Mouse (Mus musculus) midbrain, postnatal 0 days (tissue): ENCODE measurements around the gene Gins3. TPM values are rescaled to one million over a fixed set of nuclear protein-coding genes. Genes with fewer than 3 reads are reported as not detected.

Source experiments
- ATAC-seq: fragments of 200-750 bp; cut with Nextera tagmentation; 2 replicates; pipeline ENCODE4 v1.8.0; 2017; ENCODE audit warnings: moderate number of reproducible peaks, mild to moderate bottlenecking, moderate TSS enrichment, moderate library complexity; ENCODE audit not compliant: low FRiP score
- DNase-seq: peaks from one replicate; pipeline ENCODE4 v3.0.0-alpha.2; 2015; ENCODE audit warnings: low spot score
- H3K27ac ChIP-seq: fragments of 300-500 bp; sonication (generic); 2 replicates; pipeline ENCODE4 v1.5.1; 2014; ENCODE audit warnings: low read depth, mild to moderate bottlenecking, low read length, mixed read lengths
- H3K27me3 ChIP-seq: fragments of 300-500 bp; sonication (generic); 2 replicates; pipeline ENCODE4 v1.6.1; 2014; ENCODE audit warnings: low read length, control low read depth, mixed read lengths; ENCODE audit not compliant: insufficient read depth
- H3K36me3 ChIP-seq: fragments of 300-500 bp; sonication (generic); 2 replicates; pipeline ENCODE4 v1.6.1; 2014; ENCODE audit warnings: low read length, control low read depth, mixed read lengths; ENCODE audit not compliant: insufficient read depth
- H3K4me1 ChIP-seq: fragments of 300-500 bp; sonication (generic); 2 replicates; pipeline ENCODE4 v1.6.1; 2014; ENCODE audit warnings: mild to moderate bottlenecking, control low read depth, antibody characterized with exemption, low read length, mixed read lengths; ENCODE audit not compliant: insufficient read depth
- H3K4me2 ChIP-seq: fragments of 300-500 bp; sonication (generic); 2 replicates; pipeline ENCODE4 v1.6.1; 2014; ENCODE audit warnings: low read depth, mild to moderate bottlenecking, low read length, mixed read lengths; ENCODE audit not compliant: poor library complexity, severe bottlenecking
- H3K4me3 ChIP-seq: fragments of 300-500 bp; sonication (generic); 2 replicates; pipeline ENCODE4 v1.5.1; 2014; ENCODE audit warnings: low read depth, mild to moderate bottlenecking, low read length, moderate library complexity
- H3K9ac ChIP-seq: fragments of 300-500 bp; sonication (generic); replicated peaks from 2 replicates; pipeline ENCODE4 v1.6.1; 2014; ENCODE audit warnings: mild to moderate bottlenecking, low read length, moderate library complexity, mixed read lengths; ENCODE audit not compliant: poor library complexity, severe bottlenecking
- H3K9me3 ChIP-seq: fragments of 300-500 bp; sonication (generic); 2 replicates; pipeline ENCODE4 v1.6.1; 2016; ENCODE audit warnings: low read length, control low read depth
- CTCF ChIP-seq: IDR thresholded peaks from 2 replicates; pipeline ENCODE4 v1.5.1; 2016; ENCODE audit warnings: antibody characterized with exemption, mild to moderate bottlenecking
- WGBS: fragments of 180-500 bp; shearing (Covaris S2); extraction: QIAGEN DNeasy Blood & Tissue Kit; methylation state at CpG from one replicate; pipeline ENCODE4 v1.1.7; 2014; 5-methylcytosine and 5-hydroxymethylcytosine counted together
- polyA plus RNA-seq: library from polyadenylated mRNA; unstranded; fragments of >200 nt; fragmentation: Nextera tagmentation; extraction: Ambion mirVana; gene quantifications from 2 replicates; pipeline ENCODE4 v1.2.1, GENCODE M21; 2015
- total RNA-seq: library from RNA; depleted of rRNA; stranded (reverse); fragments of >200 nt; gene quantifications from 2 replicates; pipeline ENCODE4 v1.2.3, GENCODE M21; 2014

Gene Gins3
- total and polyA plus RNA-seq, 2 experiments from 2014 or later, result 2.7 to 4.0 TPM

DNA sequence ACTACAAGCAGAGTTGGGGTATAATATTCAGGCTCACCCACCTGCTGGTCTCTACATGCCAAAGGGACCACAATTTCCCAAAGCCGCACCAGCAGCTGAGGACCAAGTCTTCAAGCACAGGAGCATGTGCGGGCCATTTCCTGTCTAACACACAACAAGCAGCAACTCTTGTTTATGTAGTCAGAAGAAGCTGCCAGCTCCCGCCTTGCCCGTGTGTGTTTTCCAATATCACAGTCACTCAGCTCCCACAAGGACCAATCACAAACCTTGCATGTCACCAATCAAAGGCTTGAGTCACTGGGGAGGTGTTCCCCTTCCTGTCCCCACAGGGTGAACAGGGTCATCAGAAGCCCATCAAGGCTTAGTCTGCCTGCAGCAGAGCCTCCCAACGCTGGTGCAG, 20.1 kb downstream of the Gins3 start:
- Histone ChIP-seq H3K36me3 (no peaks in the 10 kb centered on the region), H3K4me1 (no peaks in the 10 kb centered on the region), H3K27ac (no peak overlapping the region), H3K4me2 (no peak overlapping the region), H3K27me3 (no peaks in the 10 kb centered on the region), H3K4me3 (no peak overlapping the region), H3K9me3 (no peaks in the 10 kb centered on the region), H3K9ac (no peak overlapping the region)
- 85% methylated on average over 5 of the region's 5 CpGs for WGBS
- ATAC-seq (no peak), DNase-seq (no peak)
- no peak for TF ChIP-seq CTCF

- H3K9ac ChIP-seq, result no peak overlapping the region
- TF ChIP-seq CTCF, result no peak
- no peaks in the 10 kb centered on the region for H3K36me3 ChIP-seq
- no peak overlapping the region for H3K4me3 ChIP-seq
- ATAC-seq, result no peak
- WGBS, result 80% methylated on average over 7 of the region's 7 CpGs
- no peaks in the 10 kb centered on the region for H3K27me3 ChIP-seq
- H3K4me2 ChIP-seq, result no peak overlapping the region
- no peaks in the 10 kb centered on the region for H3K9me3 ChIP-seq
- DNase-seq, result no peak
- no peaks in the 10 kb centered on the region for H3K4me1 ChIP-seq
- H3K27ac ChIP-seq, result no peak overlapping the region
These were observed 22.6 kb downstream of the Gins3 start for GRCm38 (mm10) chr8:95655831-95656230.

DNA sequence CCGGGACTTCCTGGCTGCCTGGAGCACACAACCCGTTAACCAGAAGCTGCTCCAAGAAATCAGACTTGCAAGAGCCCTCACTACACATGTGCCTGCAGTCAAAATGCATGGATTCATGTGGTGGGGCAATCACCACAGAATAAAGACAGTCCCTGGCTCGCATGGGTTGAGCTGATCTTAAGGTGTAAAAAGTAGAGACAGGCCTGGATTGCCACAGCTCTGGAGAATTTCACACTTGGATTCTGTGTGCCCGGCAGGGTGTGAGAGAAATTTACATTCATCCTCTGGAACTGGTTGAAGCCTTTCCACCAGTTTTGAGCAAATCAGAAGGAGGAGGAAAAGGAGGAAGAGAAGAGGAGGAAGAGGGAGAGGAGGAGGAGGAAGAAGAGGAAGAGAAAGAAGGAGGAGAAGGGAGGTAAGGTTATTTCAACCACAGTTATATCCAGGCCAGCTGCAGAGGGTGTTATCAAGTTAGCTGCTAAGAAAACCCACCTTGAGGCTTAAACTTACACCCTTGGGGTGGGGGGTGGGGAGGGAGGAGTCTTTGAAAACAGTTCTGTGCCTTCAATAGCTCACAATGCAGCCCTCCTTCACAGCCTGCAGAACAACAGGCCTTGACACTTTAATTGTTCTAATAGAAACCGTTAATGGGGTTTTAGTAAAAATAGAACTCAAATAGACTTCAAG, 23.2 kb downstream of the Gins3 start:
- H3K9me3 ChIP-seq, result no peaks in the 10 kb centered on the region
- H3K4me3 ChIP-seq, result no peak overlapping the region
- H3K4me1 ChIP-seq, result no peaks in the 10 kb centered on the region
- DNase-seq, result no peak
- no peak for ATAC-seq
- TF ChIP-seq CTCF, result no peak
- no peak overlapping the region for H3K4me2 ChIP-seq
- H3K36me3 ChIP-seq, result no peaks in the 10 kb centered on the region
- H3K9ac ChIP-seq, result no peak overlapping the region
- WGBS, result 60% methylated on average over 5 of the region's 5 CpGs
- H3K27ac ChIP-seq, result no peak overlapping the region
- H3K27me3 ChIP-seq, result no peaks in the 10 kb centered on the region

DNA sequence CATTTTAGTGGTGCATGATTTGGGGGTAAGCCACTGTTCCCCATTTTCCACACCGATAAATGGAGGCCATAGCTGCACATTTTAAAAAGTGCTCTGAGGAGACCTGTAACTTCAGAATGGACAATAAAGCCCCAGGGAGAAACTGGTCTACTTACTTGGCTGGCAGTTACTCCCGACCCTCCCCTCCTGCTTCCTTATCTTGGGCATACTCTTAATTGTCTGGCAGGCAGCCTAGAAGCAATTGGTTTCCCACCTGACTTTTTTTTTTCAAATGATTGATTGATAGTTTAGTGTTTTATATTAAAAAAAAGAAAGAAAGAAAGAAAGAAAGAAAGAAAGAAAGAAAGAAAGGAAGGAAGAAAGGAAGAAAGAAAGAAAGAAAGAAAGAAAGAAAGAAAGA, 24.3 kb downstream of the Gins3 start:
- whole genome bisulfite sequencing, result 60% methylated on average over 2 of the region's 2 CpGs
- H3K27me3 ChIP-seq, result no peaks in the 10 kb centered on the region
- H3K4me2 ChIP-seq, result no peak overlapping the region
- H3K9ac ChIP-seq, result no peak overlapping the region
- no peak for ATAC-seq
- H3K9me3 ChIP-seq, result no peaks in the 10 kb centered on the region
- no peaks in the 10 kb centered on the region for H3K4me1 ChIP-seq
- H3K36me3 ChIP-seq, result no peaks in the 10 kb centered on the region
- TF ChIP-seq CTCF, result no peak
- no peak overlapping the region for H3K27ac ChIP-seq
- H3K4me3 ChIP-seq, result no peak overlapping the region
- no peak for DNase-seq

- ATAC-seq (no peak), DNase-seq (no peak)
- 54% methylated on average over 6 of the region's 6 CpGs for WGBS
- no peak for TF ChIP-seq CTCF
- no peaks in the 10 kb centered on the region for H3K36me3 ChIP-seq
- no peak overlapping the region for H3K4me2 ChIP-seq
- no peaks in the 10 kb centered on the region for H3K4me1 ChIP-seq
- H3K27me3 ChIP-seq, result no peaks in the 10 kb centered on the region
- H3K9ac ChIP-seq, result no peak overlapping the region
- no peak overlapping the region for H3K27ac ChIP-seq
- no peak overlapping the region for H3K4me3 ChIP-seq
- H3K9me3 ChIP-seq, result no peaks in the 10 kb centered on the region
These were observed 27.2 kb downstream of the Gins3 start for GRCm38 (mm10) chr8:95660334-95660882.

- Histone ChIP-seq H3K4me3 (no peak overlapping the region), H3K27me3 (no peaks in the 10 kb centered on the region), H3K36me3 (no peaks in the 10 kb centered on the region), H3K27ac (no peak overlapping the region), H3K4me2 (no peak overlapping the region), H3K9ac (no peak overlapping the region), H3K4me1 (no peaks in the 10 kb centered on the region), H3K9me3 (no peaks in the 10 kb centered on the region)
- WGBS, result 84% methylated on average over 8 of the region's 8 CpGs
- no peak for TF ChIP-seq CTCF
- no peak for ATAC-seq
- no peak for DNase-seq
These were observed 27.8 kb downstream of the Gins3 start for GRCm38 (mm10) chr8:95661085-95661484.
